Mouse (Mus musculus) activated CD4-positive, CD25-positive, alpha-beta regulatory T cell, adult 9 weeks (primary cell): Measurements from ENCODE around the gene Lipc. TPM values are rescaled to one million over a fixed set of nuclear protein-coding genes. Genes with fewer than 3 reads are reported as not detected.

Experiments
- polyA plus RNA-seq: library from polyadenylated mRNA; unstranded; fragments of 100-300 nt; shearing (Covaris generic); gene quantifications from one replicate; pipeline ENCODE4 v1.2.1, GENCODE M21; 2017

Gene Lipc
- not detected for polyA plus RNA-seq

GRCm38 (mm10) chr9:70952126-70952525 lies at the start of gene Lipc:
Gene Lipc (minus strand): TSS chr9:70952226.

Other genes with a start within 250 kb of the Lipc start
- 0.51 TPM for gene Aqp9, start 216.5 kb upstream of the Lipc start, polyA plus RNA-seq